Mouse (Mus musculus) Muller cell, postnatal 12 days (primary cell): Measurements from ENCODE around the gene Dpm1.

Source experiments
- DNase-seq: peaks from one replicate; pipeline ENCODE4 v3.0.0-alpha.2; 2015; ENCODE audit errors: inconsistent ontology term

Gene Dpm1

GRCm38 (mm10) chr2:168229116-168230025, 1.0 kb downstream of the Dpm1 start:
- peak; percentile 59 for DNase-seq

- DNase-seq = no peak
These were observed 7.1 kb downstream of the Dpm1 start for GRCm38 (mm10) chr2:168223326-168223725.

GRCm38 (mm10) chr2:168213788-168214397, 16.5 kb downstream of the Dpm1 start:
- no peak for DNase-seq

GRCm38 (mm10) chr2:168207883-168208282, 22.5 kb downstream of the Dpm1 start:
- DNase-seq = no peak

GRCm38 (mm10) chr2:168206725-168207644, 23.4 kb downstream of the Dpm1 start, which contains the start of gene Adnp:
Adnp (minus strand) TSS chr2:168207112.
- peak; percentile 97 for DNase-seq

DNA sequence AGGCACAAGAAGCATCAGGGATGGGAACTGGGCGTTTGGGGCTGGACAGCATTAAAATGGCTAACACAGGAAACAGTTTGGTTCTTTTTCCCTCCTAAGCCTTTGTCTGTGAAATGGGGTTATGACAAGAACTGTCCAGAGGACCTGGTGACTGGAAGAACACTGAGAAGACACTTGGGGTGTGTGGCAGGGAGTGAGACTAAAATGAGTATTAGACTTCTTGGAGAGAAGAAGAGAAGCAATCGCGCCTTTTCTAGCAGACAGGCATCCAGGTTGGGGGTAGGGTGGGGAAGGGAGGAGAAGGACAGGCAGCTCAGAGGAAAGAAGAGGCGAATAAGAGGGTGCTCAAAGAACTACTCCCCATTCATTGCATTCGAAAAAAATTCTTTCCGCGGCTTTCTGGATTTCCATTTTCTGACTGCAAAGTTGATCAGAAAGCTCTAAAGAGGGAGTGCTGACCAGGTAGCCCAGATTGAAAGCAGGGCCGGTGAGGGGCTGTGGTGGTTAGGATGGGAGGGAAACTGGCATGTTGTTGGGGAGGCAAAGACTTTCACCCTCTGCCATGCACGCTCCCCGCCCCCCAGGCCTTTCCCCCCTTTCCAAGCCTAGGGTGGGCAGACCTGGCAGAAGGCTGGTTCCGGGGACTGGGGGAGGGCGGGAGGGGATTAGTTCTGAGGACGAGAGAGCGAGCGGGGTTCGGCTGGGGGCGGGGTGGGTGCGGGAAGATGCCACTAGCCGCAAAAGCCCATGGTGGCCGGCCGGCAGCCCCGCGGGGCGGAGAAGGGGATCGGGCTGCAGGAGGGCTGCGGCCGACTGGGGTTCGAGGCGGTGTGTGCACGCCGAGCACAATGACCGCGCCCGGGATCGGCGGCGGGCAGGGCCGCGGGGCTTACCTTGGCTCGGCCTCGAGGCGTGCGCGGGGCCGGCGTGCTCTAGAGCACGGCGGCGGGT, 24.4 kb downstream of the Dpm1 start:
- peak; percentile 36 for DNase-seq

DNA sequence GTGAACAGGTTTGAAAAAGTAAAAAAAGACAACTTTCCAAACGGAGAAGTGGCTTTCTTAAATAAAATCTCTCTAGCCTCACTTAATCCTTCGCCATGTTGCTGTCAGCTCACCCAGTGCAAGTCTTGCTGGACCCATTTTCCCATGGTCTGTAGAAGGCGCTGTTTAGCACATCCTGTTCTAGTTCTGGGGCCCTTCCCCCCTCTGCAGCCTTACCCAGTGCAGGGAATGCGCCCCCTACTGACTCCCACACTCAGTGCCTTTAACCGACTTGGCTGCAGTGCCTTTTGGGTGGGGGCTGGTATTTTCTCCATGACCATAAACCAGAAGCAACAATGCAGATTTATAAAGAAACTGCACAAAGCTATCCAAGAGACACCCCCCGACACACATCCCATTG, 25.1 kb downstream of the Dpm1 start:
- peak; percentile 88 for DNase-seq

- no peak for DNase-seq
These were observed 25.9 kb downstream of the Dpm1 start for GRCm38 (mm10) chr2:168204476-168204999.

DNA sequence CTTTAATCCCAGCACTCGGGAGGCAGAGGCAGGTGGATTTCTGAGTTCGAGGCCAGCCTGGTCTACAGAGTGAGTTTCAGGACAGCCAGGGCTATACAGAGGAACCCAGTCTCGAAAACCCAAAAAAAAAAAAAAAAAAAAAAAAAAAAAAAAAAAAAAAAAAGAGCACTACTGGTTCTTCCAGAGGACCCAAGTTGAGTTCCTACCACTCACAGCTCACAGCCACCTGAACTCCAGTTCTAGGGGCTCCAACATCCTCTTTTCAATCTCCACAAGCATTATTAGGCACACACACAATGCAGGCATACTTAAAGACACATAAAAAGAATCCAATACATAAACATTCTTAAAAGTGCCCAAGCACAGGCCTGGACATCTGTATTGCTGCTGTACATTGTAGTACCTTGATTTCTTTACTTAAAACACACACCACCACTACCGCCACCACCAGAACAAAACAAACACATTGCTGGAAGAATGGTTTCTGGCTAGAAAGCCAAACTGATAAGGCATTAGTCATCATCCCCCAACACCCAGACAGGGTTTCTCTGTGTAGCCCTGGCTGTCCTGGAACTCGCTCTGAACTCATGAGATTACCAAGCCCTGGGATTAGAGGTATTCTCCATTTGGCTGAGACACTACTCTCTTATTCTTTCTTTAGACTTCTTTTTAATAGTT, 30.2 kb downstream of the Dpm1 start:
- no peak for DNase-seq

GRCm38 (mm10) chr2:168199476-168199875, 30.9 kb downstream of the Dpm1 start:
- DNase-seq = no peak

GRCm38 (mm10) chr2:168198421-168198820, 32.0 kb downstream of the Dpm1 start:
- no peak for DNase-seq

DNA sequence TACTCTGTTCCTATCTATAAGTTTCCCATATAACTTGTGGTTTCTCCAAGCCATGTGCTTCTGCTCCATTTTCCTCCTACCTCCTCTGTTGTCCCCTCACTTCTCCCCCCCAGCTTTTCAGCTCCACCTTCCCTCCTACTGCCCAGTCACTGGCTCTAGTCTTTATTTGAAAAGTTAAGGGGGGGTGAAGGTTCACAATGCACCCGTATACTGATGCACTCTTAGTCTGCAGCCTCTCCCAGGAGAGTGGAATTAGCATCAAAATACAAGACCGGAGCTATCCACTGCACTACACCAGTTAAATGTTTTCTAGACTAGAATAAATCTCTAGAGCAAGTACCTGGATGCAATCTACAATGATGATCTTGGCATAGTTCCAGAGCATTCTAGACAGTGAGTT, 34.7 kb downstream of the Dpm1 start:
- DNase-seq = no peak

DNA sequence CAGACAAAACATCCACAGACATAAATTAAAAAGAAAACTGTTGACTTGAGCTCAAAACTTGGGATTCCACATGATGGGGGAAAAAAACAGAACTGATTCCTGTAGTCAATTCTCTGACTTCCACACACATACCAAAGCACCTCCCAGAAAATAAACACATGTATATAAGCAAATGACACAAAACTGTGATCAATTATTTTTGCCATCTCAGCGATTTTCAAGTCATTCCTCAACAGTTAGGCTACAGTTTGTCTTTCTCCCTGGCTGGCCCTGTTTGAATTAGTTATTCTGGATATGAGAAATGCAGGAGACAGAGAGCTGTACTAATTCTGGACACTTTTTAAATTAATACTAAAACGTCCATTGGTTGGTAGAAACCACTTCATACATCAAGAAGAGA, 36.7 kb downstream of the Dpm1 start:
- no peak for DNase-seq

DNA sequence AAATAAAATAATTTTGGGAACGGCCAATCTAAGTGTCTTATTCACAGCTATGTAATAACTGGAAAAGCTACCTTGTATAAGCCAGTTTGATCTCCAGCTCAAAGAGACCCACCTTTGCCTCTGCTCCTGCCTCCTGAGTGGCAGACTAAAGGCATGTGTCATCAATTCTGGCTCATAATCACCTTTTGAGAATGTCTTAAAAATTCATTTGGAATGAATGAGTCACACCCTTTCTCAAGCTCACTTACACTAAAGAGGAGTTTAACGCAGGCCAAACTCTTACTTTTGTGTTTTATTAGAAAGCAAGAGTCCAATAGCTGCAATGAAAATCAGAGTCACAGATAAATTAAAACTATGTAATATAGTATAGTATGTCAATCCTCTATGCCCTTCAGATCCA, 38.5 kb downstream of the Dpm1 start:
- DNase-seq = peak; percentile 52

DNA sequence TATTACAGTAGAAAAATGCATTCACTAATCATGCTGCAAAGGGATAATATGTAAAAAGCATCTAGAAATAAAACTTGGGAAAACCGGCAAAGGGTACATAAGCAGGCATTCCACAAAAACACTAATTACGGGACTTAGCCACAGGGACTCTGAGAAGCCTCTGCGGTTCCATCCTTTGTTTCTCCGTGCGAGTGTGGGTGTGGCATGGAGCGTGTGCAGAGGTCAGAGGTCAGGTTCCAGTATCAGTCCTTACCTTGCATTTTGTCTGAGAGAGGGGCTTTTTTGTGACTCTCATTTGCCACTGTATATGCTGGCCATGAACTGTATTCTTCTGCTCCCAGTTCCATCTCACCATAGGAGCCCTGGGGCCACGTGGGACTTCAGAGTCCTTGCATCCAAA, 54.4 kb downstream of the Dpm1 start:
- DNase-seq = no peak

DNA sequence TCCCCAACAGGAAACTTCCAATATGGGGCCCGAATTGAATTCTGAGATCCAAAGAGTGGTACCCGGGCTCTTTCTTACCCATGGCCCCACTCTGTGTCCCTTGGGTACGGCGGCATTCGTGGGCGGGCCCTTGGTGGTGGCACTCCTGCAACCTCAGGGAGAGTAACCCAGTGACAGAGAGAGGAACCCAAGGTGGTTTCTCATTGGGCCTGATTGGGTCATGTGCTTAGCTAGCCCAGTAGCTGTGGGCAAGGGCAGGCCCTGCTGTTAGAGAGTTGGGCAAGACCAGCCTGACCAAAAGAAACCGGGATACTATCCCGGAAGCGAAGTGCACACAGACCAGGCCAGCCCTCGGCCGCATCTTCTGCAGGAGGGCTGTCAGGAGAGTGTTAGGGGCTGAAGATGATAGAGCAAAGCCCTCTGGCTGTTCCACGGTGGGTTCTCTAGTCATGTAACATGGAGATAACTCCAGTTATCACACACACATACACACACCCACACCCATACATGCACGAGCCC, 60.2 kb downstream of the Dpm1 start:
- peak; percentile 74 for DNase-seq

GRCm38 (mm10) chr2:168169800-168170113, 60.6 kb downstream of the Dpm1 start:
- no peak for DNase-seq

- peak; percentile 44 for DNase-seq
These were observed 61.2 kb downstream of the Dpm1 start for GRCm38 (mm10) chr2:168168892-168169799.

DNA sequence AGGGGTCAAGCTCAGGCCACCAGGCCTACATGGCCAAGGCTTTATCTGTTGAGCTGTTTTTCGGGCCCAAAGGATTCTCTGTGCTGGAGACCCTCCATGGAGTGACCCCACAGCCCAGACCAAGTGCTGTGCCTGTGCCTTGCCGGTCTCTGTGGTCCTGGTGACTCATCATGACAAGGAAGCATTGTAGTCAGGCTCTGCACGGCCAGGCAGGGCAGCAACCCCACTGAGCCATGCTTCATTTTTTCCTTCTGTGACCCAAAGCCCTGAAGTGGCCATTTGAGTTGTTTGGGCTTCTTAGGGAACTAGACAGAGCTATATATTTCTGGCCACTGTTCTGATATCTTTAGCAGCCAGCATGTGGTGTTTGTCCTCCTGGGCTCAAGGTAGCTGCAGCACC, 62.6 kb downstream of the Dpm1 start:
- DNase-seq = peak; percentile 70
